Mouse (Mus musculus): Measurements from ENCODE around the gene Fads3. TPM values are rescaled to one million over a fixed set of nuclear protein-coding genes. Genes with fewer than 3 reads are reported as not detected.

Fads3 gene
- polyA plus RNA-seq (2012; rRNA removed): 71.6 and 92.9 TPM in 2 replicates

GRCm38 (mm10) chr19:10041388-10042148 is at the start of gene Fads3:
TSS of gene Fads3 (plus strand) at chr19:10041569.

GRCm38 (mm10) chr19:10001206-10001969 is 40.0 kb upstream of the Fads3 start, which contains the start of the genes Best1 and Rab3il1:
TSS of gene Best1 (minus strand) at chr19:10001633.
TSS of gene Rab3il1 (plus strand) at chr19:10001669.

GRCm38 (mm10) chr19:10101341-10102053 is 60.1 kb downstream of the Fads3 start, which contains the start of gene Fads2:
TSS of gene Fads2 (minus strand) at chr19:10101746.

Other genes starting within 250 kb of the Fads3 start
- not detected in 2 replicates for gene Scgb2a2, start 194.0 kb upstream of the Fads3 start, polyA plus RNA-seq (2012; rRNA removed)
- gene Incenp, start 142.0 kb upstream of the Fads3 start, polyA plus RNA-seq (2012; rRNA removed): 4.8 and 5.5 TPM in 2 replicates
- gene Fth1, start 61.0 kb upstream of the Fads3 start, polyA plus RNA-seq (2012; rRNA removed): 7,375 and 13,310 TPM in 2 replicates
- gene Best1, start 39.9 kb upstream of the Fads3 start, polyA plus RNA-seq (2012; rRNA removed): 0.26 and 0.44 TPM in 2 replicates
- gene Rab3il1, start 39.9 kb upstream of the Fads3 start, polyA plus RNA-seq (2012; rRNA removed): 4.8 TPM in 2 replicates
- gene Fads2, start 60.2 kb downstream of the Fads3 start, polyA plus RNA-seq (2012; rRNA removed): 13.9 and 15.2 TPM in 2 replicates
- 7.0 and 8.6 TPM in 2 replicates for gene Fads1, start 141.3 kb downstream of the Fads3 start, polyA plus RNA-seq (2012; rRNA removed)
- gene Tmem258, start 162.4 kb downstream of the Fads3 start, polyA plus RNA-seq (2012; rRNA removed): 43.9 and 62.3 TPM in 2 replicates
- 3.4 and 3.7 TPM in 2 replicates for gene Fen1, start 162.6 kb downstream of the Fads3 start, polyA plus RNA-seq (2012; rRNA removed)
- 129 and 137 TPM in 2 replicates for gene Myrf, start 199.2 kb downstream of the Fads3 start, polyA plus RNA-seq (2012; rRNA removed)

All from stomach, adult 2 months (tissue).